Mouse (Mus musculus): ENCODE results near the gene Gpr19.

The Gpr19 gene

GRCm38 (mm10) chr6:134914523-134914922, 16.1 kb upstream of the Gpr19 start:
- ChIA-PET CTCF (interaction anchor here in 1 of 4 experiments (1.0 kb wide), 1 partner anchor 52 kb away, joined by 3 read pairs; no protein-coding TSS in a partner anchor), POLR2A (interaction anchor here in 2 of 4 experiments (5.0 to 15.5 kb wide), 2 partner anchors 15 to 16 kb away, joined by 30 to 264 read pairs; partner anchors contain the start of gene Gpr19 (in 2 of the 2))

DNA sequence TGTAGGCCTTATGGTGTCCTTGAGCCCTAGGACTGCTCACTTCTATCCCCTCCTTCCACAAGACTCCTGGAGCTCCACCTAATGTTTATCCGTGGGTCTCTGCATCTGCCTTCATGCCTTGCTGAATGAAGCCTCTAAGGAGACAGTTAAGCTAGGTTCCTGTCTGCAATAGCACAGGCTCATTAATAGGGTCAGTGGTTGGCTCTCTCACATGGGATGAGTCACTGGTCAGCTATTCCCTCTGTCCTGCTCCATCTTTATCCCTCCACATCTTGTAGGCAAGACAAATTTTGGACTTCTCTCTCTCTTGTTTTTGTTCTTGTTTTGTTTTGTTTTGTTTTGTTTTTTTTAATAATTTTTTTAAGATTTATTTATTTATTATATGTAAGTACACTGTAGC, 7.4 kb upstream of the Gpr19 start:
- ChIA-PET CTCF (no interaction called here), POLR2A (interaction anchor here in 2 of 4 experiments (0.9 to 14.4 kb wide), 6 partner anchors 8 to 23 kb away, joined by 3 to 264 read pairs (median 5); partner anchors contain the start of genes Cdkn1b (in 2 of the 2) and Gpr19 (in 2 of the 2))

DNA sequence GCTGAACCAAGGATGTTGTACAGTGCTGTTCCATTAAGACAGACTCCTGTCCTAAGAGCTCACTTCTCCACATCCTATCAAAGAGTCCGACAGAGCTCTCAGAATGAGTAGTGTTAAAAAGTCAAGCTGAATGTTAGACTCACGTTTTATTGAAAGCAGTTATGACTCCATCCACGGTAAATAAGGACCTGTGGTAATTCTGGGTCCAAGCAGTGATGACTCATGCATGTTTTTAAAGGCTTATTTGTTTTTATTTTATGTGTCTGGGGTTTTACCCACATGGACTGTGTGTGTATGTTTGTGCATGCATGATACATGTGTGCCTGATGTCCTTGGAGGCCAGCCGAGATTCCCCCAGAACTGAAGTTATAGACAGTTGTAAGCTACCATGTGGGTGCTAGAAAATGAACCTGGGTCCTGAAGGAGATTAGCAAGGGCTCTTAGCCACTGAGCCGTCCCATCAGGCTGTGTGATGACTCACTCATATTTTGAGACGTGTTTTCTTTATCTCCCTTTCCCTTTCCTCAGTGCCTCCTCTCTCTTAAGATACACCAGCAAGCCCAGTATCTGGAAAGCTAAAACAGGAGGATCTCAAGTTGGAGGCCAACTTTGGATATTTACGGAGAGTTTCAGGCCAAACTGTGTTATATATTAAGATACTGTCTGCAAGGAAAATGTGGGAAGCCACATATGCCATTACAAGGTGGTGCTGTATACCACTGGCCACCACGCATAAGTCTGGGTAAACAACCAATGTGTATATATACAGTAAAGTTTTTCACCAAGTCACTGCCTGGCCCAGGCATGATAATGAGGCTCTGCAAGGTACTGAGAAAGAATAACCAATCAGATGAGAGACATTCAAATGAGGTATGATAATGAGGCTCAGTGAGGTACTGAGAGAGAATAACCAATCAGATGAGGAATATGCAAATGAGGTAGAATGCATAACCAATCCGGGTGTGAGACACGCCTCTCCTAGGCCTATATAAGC, 5.8 kb upstream of the Gpr19 start:
- CTCF ChIA-PET = interaction anchor here in 1 of 4 experiments (0.5 kb wide), 1 partner anchor 260 kb away, joined by 4 read pairs; no protein-coding TSS in a partner anchor
- POLR2A ChIA-PET = interaction anchor here in 3 of 4 experiments (0.5 to 14.4 kb wide), 13 partner anchors 9 to 164 kb away, joined by 3 to 264 read pairs (median 3); partner anchors contain the start of gene Cdkn1b (in 2 of the 3)

- ChIA-PET CTCF (no interaction called here), POLR2A (interaction anchor here in 3 of 4 experiments (0.5 to 14.4 kb wide), 15 partner anchors 8 to 164 kb away, joined by 3 to 264 read pairs (median 4); partner anchors contain the start of gene Cdkn1b (in 3 of the 3))
Observed at GRCm38 (mm10) chr6:134903368-134903767, 5.0 kb upstream of the Gpr19 start.

DNA sequence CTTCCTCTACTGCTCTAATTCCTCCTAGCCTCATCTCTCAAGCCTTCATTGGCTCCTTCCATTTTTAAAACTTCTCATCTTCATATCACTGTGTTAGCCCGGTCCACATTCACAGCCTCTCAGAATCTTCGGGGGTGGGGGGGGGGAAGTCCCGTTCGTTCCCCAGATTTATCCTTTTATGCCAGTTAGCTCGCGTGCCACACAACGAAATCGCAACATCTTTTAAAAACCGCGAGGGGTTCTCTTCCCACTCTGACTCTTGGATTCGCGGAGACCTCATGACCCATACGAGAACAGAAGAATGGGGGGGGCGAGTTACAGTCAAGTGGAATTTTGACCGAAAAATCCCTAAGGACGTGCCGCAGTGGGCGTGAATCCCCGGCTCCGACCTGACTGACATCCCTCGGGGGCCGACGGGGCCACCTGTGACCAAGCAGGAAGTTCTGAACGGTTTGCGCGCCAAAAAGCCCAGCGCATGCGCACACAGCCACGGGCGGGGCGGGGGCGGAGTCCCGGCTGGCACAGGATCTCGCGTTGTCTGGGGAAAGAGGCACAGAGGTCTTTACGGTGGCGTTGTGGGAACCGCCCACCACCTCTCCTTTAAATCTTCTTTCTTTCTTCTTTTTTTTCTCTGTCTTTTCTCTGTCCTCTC, 809 bp downstream of the Gpr19 start:
- ChIA-PET CTCF (interaction anchor here in 3 of 4 experiments (0.6 to 0.7 kb wide), 5 partner anchors 11 to 116 kb away, joined by 3 to 6 read pairs (median 4); partner anchors contain the start of gene Ddx47 (in 1 of the 3)), POLR2A (interaction anchor here (0.6 to 14.4 kb wide), 80 partner anchors 9 to 812 kb away, joined by 3 to 264 read pairs (median 4); partner anchors contain the start of genes Cdkn1b (in 3 of the 4), Crebl2 (in 1 of the 4) and Dusp16 (in 1 of the 4))

GRCm38 (mm10) chr6:134896570-134897436, 1.6 kb downstream of the Gpr19 start:
- POLR2A ChIA-PET = interaction anchor here (0.6 to 14.4 kb wide), 60 partner anchors 8 to 564 kb away, joined by 3 to 264 read pairs (median 4); partner anchors contain the start of genes Cdkn1b (in 3 of the 4), Crebl2 (in 1 of the 4) and Dusp16 (in 1 of the 4)
- CTCF ChIA-PET = interaction anchor here in 2 of 4 experiments (0.6 to 0.7 kb wide), 2 partner anchors 10 to 116 kb away, joined by 3 to 4 read pairs; no protein-coding TSS in a partner anchor

- POLR2A ChIA-PET = interaction anchor here in 3 of 4 experiments (0.5 to 4.0 kb wide), 15 partner anchors 7 to 1918 kb away, joined by 3 to 23 read pairs (median 3); partner anchors contain the start of genes Cdkn1b (in 1 of the 3), Gpr19 (in 1 of the 3) and H2afj (in 1 of the 3)
- CTCF ChIA-PET = interaction anchor here in 1 of 4 experiments (1.0 kb wide), 1 partner anchor 27 kb away, joined by 3 read pairs; no protein-coding TSS in a partner anchor
Observed at GRCm38 (mm10) chr6:134890436-134890835, 7.9 kb downstream of the Gpr19 start.

DNA sequence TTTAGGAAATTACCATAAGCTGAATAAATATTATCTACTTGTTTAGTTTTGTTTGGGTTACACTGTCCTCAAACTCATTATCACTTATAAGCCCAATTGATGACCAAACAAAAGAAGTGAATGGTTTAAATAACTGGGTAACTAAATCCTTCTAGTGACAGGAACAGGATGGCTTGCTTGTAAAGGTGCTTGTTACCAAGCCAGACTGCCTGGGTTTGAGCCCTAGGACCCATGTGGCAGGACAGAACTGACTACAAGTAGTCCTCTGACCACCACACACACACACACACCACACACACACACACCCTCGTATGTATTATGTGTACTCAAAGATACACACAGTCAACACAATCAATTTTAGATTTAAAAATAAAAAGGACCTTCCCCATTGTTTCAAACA, 8.6 kb downstream of the Gpr19 start:
- POLR2A ChIA-PET = interaction anchor here in 3 of 4 experiments (0.5 to 7.0 kb wide), 17 partner anchors 8 to 1919 kb away, joined by 3 to 100 read pairs (median 4); partner anchors contain the start of genes Gpr19 (in 3 of the 3), Cdkn1b (in 1 of the 3) and H2afj (in 1 of the 3)
- CTCF ChIA-PET = interaction anchor here in 1 of 4 experiments (1.0 kb wide), 1 partner anchor 14 kb away, joined by 5 read pairs; no protein-coding TSS in a partner anchor

- ChIA-PET CTCF (no interaction called here), POLR2A (interaction anchor here (0.5 to 7.0 kb wide), 19 partner anchors 9 to 280 kb away, joined by 3 to 100 read pairs (median 4); partner anchors contain the start of genes Gpr19 (in 4 of the 4) and Cdkn1b (in 2 of the 4))
Observed at GRCm38 (mm10) chr6:134888563-134889017, 9.8 kb downstream of the Gpr19 start.

- CTCF ChIA-PET = interaction anchor here in 3 of 4 experiments (0.8 to 1.6 kb wide), 5 partner anchors 11 to 59 kb away, joined by 3 to 6 read pairs (median 5); no protein-coding TSS in a partner anchor
- POLR2A ChIA-PET = interaction anchor here (0.6 to 7.0 kb wide), 54 partner anchors 7 to 471 kb away, joined by 3 to 100 read pairs (median 4); partner anchors contain the start of genes Cdkn1b (in 4 of the 4), Gpr19 (in 4 of the 4) and Apold1 (in 3 of the 4)
Observed at GRCm38 (mm10) chr6:134887711-134888449, 10.5 kb downstream of the Gpr19 start.

DNA sequence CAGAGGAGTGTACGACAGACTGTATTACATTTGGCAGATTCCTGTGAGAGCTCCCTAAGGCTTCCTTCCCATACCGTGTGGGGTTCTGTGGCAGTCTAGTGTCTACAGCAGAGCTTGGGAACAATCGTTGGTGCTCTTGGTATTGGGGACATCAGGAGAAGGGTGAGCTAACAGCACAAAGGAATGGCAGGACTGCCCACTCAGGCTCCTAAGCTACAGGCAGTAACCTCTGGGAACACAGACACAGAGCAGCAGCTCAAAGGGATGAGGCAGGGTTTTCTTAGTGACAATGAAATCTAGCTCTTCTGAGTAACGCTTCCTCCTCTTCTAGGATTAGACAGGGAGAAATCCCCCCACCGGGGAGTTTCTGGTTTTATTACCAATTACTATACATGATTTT, 11.4 kb downstream of the Gpr19 start:
- ChIA-PET POLR2A (interaction anchor here (0.5 to 7.0 kb wide), 47 partner anchors 8 to 471 kb away, joined by 3 to 100 read pairs (median 4); partner anchors contain the start of genes Cdkn1b (in 4 of the 4), Apold1 (in 3 of the 4) and Gpr19 (in 3 of the 4)), CTCF (interaction anchor here (0.5 to 1.6 kb wide), 10 partner anchors 10 to 61 kb away, joined by 3 to 6 read pairs (median 4); no protein-coding TSS in a partner anchor)

DNA sequence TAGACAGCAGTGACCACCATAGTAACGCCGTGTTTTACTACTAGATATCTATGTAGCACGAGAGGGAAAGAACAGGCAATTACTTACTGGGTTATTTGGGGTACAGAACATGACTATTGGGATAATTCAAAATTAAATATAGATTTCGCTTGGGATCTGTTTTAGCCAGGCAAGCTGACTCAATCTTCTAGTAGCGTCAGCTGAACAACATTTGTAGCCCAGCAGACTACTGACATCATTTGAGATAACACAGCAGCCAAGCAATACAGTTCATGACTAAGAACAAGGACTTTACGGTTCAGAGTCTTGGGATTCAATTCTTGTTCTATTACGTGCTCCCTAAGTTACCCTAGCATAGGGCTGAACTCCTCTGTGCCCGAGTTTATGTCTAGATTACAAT, 11.9 kb downstream of the Gpr19 start:
- ChIA-PET CTCF (interaction anchor here in 3 of 4 experiments (0.7 to 1.6 kb wide), 4 partner anchors 10 to 62 kb away, joined by 3 to 6 read pairs (median 5); no protein-coding TSS in a partner anchor), POLR2A (interaction anchor here (0.9 to 7.0 kb wide), 34 partner anchors 9 to 470 kb away, joined by 3 to 100 read pairs (median 5); partner anchors contain the start of genes Cdkn1b (in 4 of the 4), Apold1 (in 3 of the 4) and Gpr19 (in 3 of the 4))

GRCm38 (mm10) chr6:134885515-134885914, 12.9 kb downstream of the Gpr19 start:
- ChIA-PET POLR2A (interaction anchor here in 3 of 4 experiments (0.9 to 7.0 kb wide), 10 partner anchors 8 to 61 kb away, joined by 3 to 100 read pairs (median 8); partner anchors contain the start of genes Cdkn1b (in 2 of the 3) and Gpr19 (in 1 of the 3)), CTCF (no interaction called here)

GRCm38 (mm10) chr6:134883661-134884060, 14.7 kb downstream of the Gpr19 start:
- POLR2A ChIA-PET = interaction anchor here in 2 of 4 experiments (0.6 to 7.0 kb wide), 5 partner anchors 14 to 130 kb away, joined by 3 to 100 read pairs (median 7); partner anchors contain the start of genes Cdkn1b (in 2 of the 2), Apold1 (in 1 of the 2) and Gpr19 (in 1 of the 2)
- CTCF ChIA-PET = interaction anchor here in 1 of 4 experiments (1.0 kb wide), 1 partner anchor 15 kb away, joined by 3 read pairs; no protein-coding TSS in a partner anchor

- ChIA-PET POLR2A (interaction anchor here in 2 of 4 experiments (0.7 to 2.3 kb wide), 5 partner anchors 10 to 326 kb away, joined by 3 to 10 read pairs (median 4); partner anchors contain the start of gene Gpr19 (in 1 of the 2)), CTCF (interaction anchor here in 1 of 4 experiments (1.2 to 2.1 kb wide), 2 partner anchors 13 to 259 kb away, joined by 3 to 9 read pairs; no protein-coding TSS in a partner anchor)
Observed at GRCm38 (mm10) chr6:134880046-134880445, 18.3 kb downstream of the Gpr19 start.
